Mouse (Mus musculus) forebrain, embryonic 16.5 days (tissue): ENCODE results near the gene Hist1h2bn. TPM values are rescaled to one million over a fixed set of nuclear protein-coding genes. Genes with fewer than 3 reads are reported as not detected.
"Not testable (repeated sequence)": the region's sequence is repeated elsewhere in the genome, so short reads cannot be mapped to it uniquely, and the experiment has no call there.

ENCODE experiments used
- ATAC-seq: fragments of 200-750 bp; cut with Nextera tagmentation; 2 replicates; pipeline ENCODE4 v1.8.0; 2017; ENCODE audit warnings: mild to moderate bottlenecking, moderate library complexity
- H3K27ac ChIP-seq: fragments of 300-500 bp; sonication (generic); 2 replicates; pipeline ENCODE4 v1.5.1; 2014; ENCODE audit warnings: low read length, control low read depth
- H3K27me3 ChIP-seq: fragments of 300-500 bp; sonication (generic); replicated peaks from 2 replicates; pipeline ENCODE4 v1.6.1; 2014; ENCODE audit warnings: low read length; ENCODE audit not compliant: control insufficient read depth, insufficient read depth
- H3K36me3 ChIP-seq: fragments of 300-500 bp; sonication (generic); 2 replicates; pipeline ENCODE4 v1.6.1; 2014; ENCODE audit not compliant: control insufficient read depth, insufficient read depth
- H3K4me1 ChIP-seq: fragments of 300-500 bp; sonication (generic); replicated peaks from 2 replicates; pipeline ENCODE4 v1.6.1; 2014; ENCODE audit warnings: low read length; ENCODE audit not compliant: control insufficient read depth, insufficient read depth
- H3K4me2 ChIP-seq: fragments of 300-500 bp; sonication (generic); 2 replicates; pipeline ENCODE4 v1.6.1; 2014; ENCODE audit warnings: mild to moderate bottlenecking, low read length, control low read depth
- H3K4me3 ChIP-seq: fragments of 300-500 bp; sonication (generic); replicated peaks from 2 replicates; pipeline ENCODE4 v1.5.1; 2014; ENCODE audit warnings: mild to moderate bottlenecking, low read length, control low read depth
- H3K9ac ChIP-seq: fragments of 300-500 bp; sonication (generic); replicated peaks from 2 replicates; pipeline ENCODE4 v1.6.1; 2014; ENCODE audit warnings: low read depth, low read length, control low read depth
- H3K9me3 ChIP-seq: fragments of 300-500 bp; sonication (generic); 2 replicates; pipeline ENCODE4 v1.6.1; 2016; ENCODE audit warnings: low read length; ENCODE audit not compliant: control insufficient read depth
- WGBS: fragments of 180-500 bp; shearing (Covaris S2); extraction: QIAGEN DNeasy Blood & Tissue Kit; methylation state at CpG from one replicate; pipeline ENCODE4 v1.1.7; 2014; 5-methylcytosine and 5-hydroxymethylcytosine counted together
- polyA plus RNA-seq: library from polyadenylated mRNA; unstranded; fragments of >200 nt; fragmentation: Nextera tagmentation; extraction: Ambion mirVana; gene quantifications from 2 replicates; pipeline ENCODE4 v1.2.1, GENCODE M21; 2015

Hist1h2bn gene
- polyA plus RNA-seq, 1 experiment from 2014 or later: 0.85 TPM

GRCm38 (mm10) chr13:21751417-21751816 is 2.5 kb upstream of the Hist1h2bn start:
- H3K27ac ChIP-seq: no peak overlapping the region

GRCm38 (mm10) chr13:21751827-21752226 is 2.1 kb upstream of the Hist1h2bn start:
- 72% methylated on average over 3 of the region's 3 CpGs for WGBS
- no peak overlapping the region for H3K27ac ChIP-seq
- H3K4me2 ChIP-seq: no peak overlapping the region
- peaks cover 21% of the 10 kb centered on the region for H3K4me1 ChIP-seq
- no peak overlapping the region for H3K4me3 ChIP-seq
- no peak overlapping the region for H3K9ac ChIP-seq
- ATAC-seq: no peak
- H3K9me3 ChIP-seq: no peaks in the 10 kb centered on the region
- H3K36me3 ChIP-seq: no peaks in the 10 kb centered on the region
- H3K27me3 ChIP-seq: no peaks in the 10 kb centered on the region

More at GRCm38 (mm10) chr13:21751417-21751816, 2.5 kb upstream of the Hist1h2bn start:
- Histone ChIP-seq H3K4me3 (no peak overlapping the region), H3K9ac (no peak overlapping the region), H3K4me1 (peaks cover 21% of the 10 kb centered on the region), H3K36me3 (no peaks in the 10 kb centered on the region), H3K9me3 (no peaks in the 10 kb centered on the region), H3K27me3 (no peaks in the 10 kb centered on the region), H3K4me2 (no peak overlapping the region)
- no peak for ATAC-seq

GRCm38 (mm10) chr13:21752356-21752755 is 1.6 kb upstream of the Hist1h2bn start:
- H3K27ac ChIP-seq: peak overlapping the region; percentile 37; the same call in 1 of the 2 replicates
- no peaks in the 10 kb centered on the region for H3K27me3 ChIP-seq
- no peak overlapping the region for H3K4me3 ChIP-seq
- 42% methylated on average over 3 of the region's 3 CpGs for WGBS
- no peak for ATAC-seq
- no peaks in the 10 kb centered on the region for H3K9me3 ChIP-seq
- H3K36me3 ChIP-seq: no peaks in the 10 kb centered on the region
- H3K4me2 ChIP-seq: peak overlapping the region; percentile 25; the same call in 1 of the 2 replicates
- H3K4me1 ChIP-seq: peaks cover 19% of the 10 kb centered on the region
- no peak overlapping the region; the same call in 1 of the 2 replicates for H3K9ac ChIP-seq

GRCm38 (mm10) chr13:21753051-21753523 is 836 bp upstream of the Hist1h2bn start:
- Histone ChIP-seq H3K36me3 (no peaks in the 10 kb centered on the region), H3K9ac (peak overlapping the region; percentile 64), H3K27ac (peak overlapping the region; percentile 94), H3K4me2 (peak overlapping the region; percentile 85), H3K27me3 (no peaks in the 10 kb centered on the region), H3K4me3 (peak overlapping the region; percentile 51), H3K9me3 (no peaks in the 10 kb centered on the region), H3K4me1 (peaks cover 16% of the 10 kb centered on the region)
- WGBS: 1% methylated on average over 10 of the region's 10 CpGs
- ATAC-seq: no peak

GRCm38 (mm10) chr13:21754294-21755001 is 525 bp downstream of the Hist1h2bn start:
- Histone ChIP-seq H3K4me2 (peak overlapping the region; percentile 66), H3K27ac (peak overlapping the region; percentile 86), H3K4me1 (peaks cover 11% of the 10 kb centered on the region), H3K4me3 (peak overlapping the region; percentile 51), H3K9ac (0 out of 2 replicates have a peak overlapping the region, but pooled peaks have one; percentile 29)
- not testable (repeated sequence) for ATAC-seq, H3K9me3 ChIP-seq, H3K36me3 ChIP-seq, H3K27me3 ChIP-seq
- 0% methylated on average over 8 of the region's 26 CpGs for WGBS

- WGBS: 61% methylated on average over 1 of the region's 1 CpGs
These were observed 1.8 kb downstream of the Hist1h2bn start for GRCm38 (mm10) chr13:21755707-21756106.

GRCm38 (mm10) chr13:21778814-21779766 is 25.2 kb downstream of the Hist1h2bn start:
- Histone ChIP-seq H3K4me3 (peak overlapping the region; percentile 71), H3K9me3 (no peaks in the 10 kb centered on the region), H3K9ac (peak overlapping the region; percentile 71), H3K4me1 (peaks cover 28% of the 10 kb centered on the region), H3K27me3 (no peaks in the 10 kb centered on the region), H3K36me3 (no peaks in the 10 kb centered on the region), H3K27ac (peak overlapping the region; percentile 87), H3K4me2 (peak overlapping the region; percentile 95)
- 3% methylated on average over 33 of the region's 33 CpGs for WGBS
- ATAC-seq: peak; percentile 93

More at GRCm38 (mm10) chr13:21755707-21756106, 1.8 kb downstream of the Hist1h2bn start:
- Histone ChIP-seq H3K4me1 (peaks cover 11% of the 10 kb centered on the region), H3K36me3 (no peaks in the 10 kb centered on the region), H3K9ac (no peak overlapping the region), H3K9me3 (no peaks in the 10 kb centered on the region), H3K27ac (no peak overlapping the region), H3K4me2 (no peak overlapping the region), H3K27me3 (no peaks in the 10 kb centered on the region), H3K4me3 (no peak overlapping the region)
- no peak for ATAC-seq

- Histone ChIP-seq H3K27me3 (no peaks in the 10 kb centered on the region), H3K9ac (peak within 1 kb of the TSS; percentile 71), H3K4me1 (peaks cover 33% of the 10 kb centered on the region), H3K9me3 (no peaks in the 10 kb centered on the region), H3K27ac (peak within 1 kb of the TSS; percentile 87), H3K36me3 (no peaks in the 10 kb centered on the region), H3K4me3 (peak within 1 kb of the TSS; percentile 71), H3K4me2 (peak within 1 kb of the TSS; percentile 95)
- WGBS: under 1% methylated on average over 44 of the region's 44 CpGs
- ATAC-seq: 0 out of 2 replicates have a peak, but pooled peaks have one; percentile 6
These were observed 26.1 kb downstream of the Hist1h2bn start, which contains the start of gene Hist1h1b for GRCm38 (mm10) chr13:21779767-21780731. Gene Hist1h1b (minus strand): TSS chr13:21780625.
